Mouse (Mus musculus) erythroblast, embryonic 14.5 days (primary cell): Measurements from ENCODE around the gene Pjvk. TPM values are rescaled to one million over a fixed set of nuclear protein-coding genes. Genes with fewer than 3 reads are reported as not detected.

Experiments
- H3K27me3 ChIP-seq: 2 replicates; pipeline ENCODE4 v1.6.1; 2012; ENCODE audit warnings: inconsistent platforms; ENCODE audit not compliant: control insufficient read depth
- H3K36me3 ChIP-seq: 2 replicates; pipeline ENCODE4 v1.6.1; 2012; ENCODE audit warnings: mild to moderate bottlenecking, inconsistent platforms; ENCODE audit not compliant: control insufficient read depth
- H3K4me1 ChIP-seq: 2 replicates; pipeline ENCODE4 v1.6.1; 2012; ENCODE audit warnings: inconsistent platforms; ENCODE audit not compliant: control insufficient read depth
- H3K4me3 ChIP-seq: replicated peaks from 2 replicates; pipeline ENCODE3; 2012; ENCODE audit warnings: moderate library complexity, mild to moderate bottlenecking, inconsistent platforms
- H3K9me3 ChIP-seq: 2 replicates; pipeline ENCODE4 v1.6.1; 2012; ENCODE audit warnings: low read length, inconsistent platforms, mixed read lengths; ENCODE audit not compliant: control insufficient read depth
- GATA1 ChIP-seq: IDR thresholded peaks from 2 replicates; pipeline ENCODE4 v1.6.1; 2012; ENCODE audit warnings: low read length, inconsistent platforms, mixed read lengths
- TAL1 ChIP-seq: IDR thresholded peaks from 3 replicates; pipeline ENCODE4 v1.6.1; 2012; ENCODE audit warnings: low read length, inconsistent platforms, mixed read lengths
- polyA plus RNA-seq: library from polyadenylated mRNA; stranded (reverse); fragments of >175 nt; gene quantifications from 2 replicates; pipeline ENCODE4 v1.2.3, GENCODE M21; 2012

The Pjvk gene
- polyA plus RNA-seq, 1 experiment: not detected

DNA sequence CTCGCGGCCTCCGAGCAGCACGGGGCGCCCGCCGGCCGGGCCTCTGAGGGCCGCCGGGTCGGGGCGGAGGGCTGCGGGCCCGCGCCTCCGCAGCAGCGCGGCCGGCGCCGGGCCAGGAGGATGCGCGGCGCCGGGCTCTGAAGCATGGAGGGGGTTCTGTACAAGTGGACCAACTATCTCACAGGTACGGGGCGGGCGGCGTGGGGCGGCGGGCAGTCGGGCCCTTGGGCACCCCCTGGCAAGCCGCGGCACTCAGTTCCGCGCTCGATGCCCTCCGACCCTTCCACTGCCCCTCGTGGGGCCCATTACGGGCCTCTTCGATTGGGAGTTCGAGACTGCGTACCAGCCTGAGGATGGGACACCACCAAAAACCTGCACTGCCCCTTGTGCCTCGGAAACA lies 27.2 kb downstream of the Pjvk start:
- no peaks in the 10 kb centered on the region for H3K27me3 ChIP-seq
- peaks cover 50% of the 10 kb centered on the region for H3K4me1 ChIP-seq
- no peak for TF ChIP-seq TAL1
- no peak for TF ChIP-seq GATA1
- no peaks in the 10 kb centered on the region for H3K9me3 ChIP-seq
- peak overlapping the region; percentile 82 for H3K4me3 ChIP-seq
- H3K36me3 ChIP-seq: peaks cover 5% of the 10 kb centered on the region

DNA sequence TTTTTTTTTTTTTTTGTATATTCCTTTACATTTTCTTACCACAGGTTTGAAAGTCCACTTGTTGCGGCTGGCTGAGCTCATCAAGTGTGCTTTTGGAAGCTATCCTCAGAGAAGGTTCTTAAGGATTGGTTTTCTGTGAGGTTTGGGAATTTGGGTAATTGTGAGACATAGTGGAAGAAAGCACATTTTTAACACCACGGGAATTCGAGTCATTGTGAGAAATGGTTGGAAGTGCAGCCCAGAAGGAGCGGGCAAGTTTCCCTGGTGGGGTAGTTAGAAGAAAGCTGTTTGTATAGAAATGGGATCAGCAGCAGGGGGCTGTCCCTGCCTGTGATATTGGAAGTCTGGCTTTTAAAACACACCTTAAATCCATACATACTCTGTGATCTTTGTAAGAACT lies 27.7 kb downstream of the Pjvk start:
- TF ChIP-seq GATA1 (no peak), TAL1 (no peak)
- H3K36me3 ChIP-seq: peaks cover 8% of the 10 kb centered on the region
- peaks cover 50% of the 10 kb centered on the region for H3K4me1 ChIP-seq
- no peaks in the 10 kb centered on the region for H3K9me3 ChIP-seq
- no peaks in the 10 kb centered on the region for H3K27me3 ChIP-seq
- H3K4me3 ChIP-seq: peak overlapping the region; percentile 82

DNA sequence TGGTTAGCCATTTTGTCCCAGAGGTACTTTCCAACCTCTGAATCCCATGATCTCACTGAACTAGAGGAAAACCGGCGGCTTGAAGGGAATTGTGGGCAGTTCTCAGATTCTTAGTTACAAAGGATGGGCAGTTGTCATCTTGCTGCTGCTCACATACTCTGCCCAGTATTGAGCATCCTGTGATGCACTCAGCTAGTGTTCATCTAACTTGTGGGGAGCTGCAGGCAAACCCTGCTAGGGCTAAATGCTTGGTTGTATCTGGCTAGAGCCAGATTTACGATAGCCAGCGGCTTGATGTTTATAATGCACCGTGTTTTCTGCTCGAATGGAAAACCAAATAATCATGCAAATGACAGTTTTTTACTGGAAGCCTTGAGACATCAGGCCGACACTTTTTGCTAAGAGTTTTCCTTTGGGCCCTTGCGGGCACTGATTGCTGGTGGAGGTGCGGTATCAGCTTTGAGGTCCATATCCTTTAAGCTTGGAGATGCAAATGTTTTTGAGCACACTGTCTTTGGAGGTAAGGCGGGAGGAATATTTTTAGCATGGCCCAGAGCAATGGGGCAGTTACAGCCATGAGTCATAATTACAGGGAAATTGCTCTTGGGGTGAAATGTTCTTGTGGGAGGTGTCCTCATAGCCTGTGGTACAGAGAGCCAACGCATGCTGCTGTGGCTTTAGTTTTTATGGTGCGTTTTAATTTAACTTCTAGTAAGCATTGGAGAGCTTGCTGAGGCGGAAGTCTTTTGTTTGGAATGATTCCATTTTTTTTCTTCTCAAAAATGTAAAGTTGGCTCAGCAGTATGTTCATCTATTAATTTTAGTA lies 28.3 kb downstream of the Pjvk start:
- Histone ChIP-seq H3K27me3 (no peaks in the 10 kb centered on the region), H3K36me3 (peaks cover 9% of the 10 kb centered on the region), H3K9me3 (no peaks in the 10 kb centered on the region), H3K4me3 (peak overlapping the region; percentile 82), H3K4me1 (peaks cover 49% of the 10 kb centered on the region)
- TF ChIP-seq GATA1 (no peak), TAL1 (no peak)

GRCm38 (mm10) chr2:76682301-76682700 lies 34.0 kb downstream of the Pjvk start:
- Histone ChIP-seq H3K9me3 (no peaks in the 10 kb centered on the region), H3K4me1 (no peaks in the 10 kb centered on the region), H3K36me3 (peaks cover 49% of the 10 kb centered on the region), H3K4me3 (no peak overlapping the region), H3K27me3 (no peaks in the 10 kb centered on the region)
- TF ChIP-seq GATA1: no peak
- no peak for TF ChIP-seq TAL1

- H3K4me1 ChIP-seq: peaks cover 7% of the 10 kb centered on the region
- no peak overlapping the region for H3K4me3 ChIP-seq
- H3K27me3 ChIP-seq: no peaks in the 10 kb centered on the region
- peaks cover 63% of the 10 kb centered on the region for H3K36me3 ChIP-seq
- H3K9me3 ChIP-seq: no peaks in the 10 kb centered on the region
- TF ChIP-seq GATA1 (no peak), TAL1 (no peak)
Measured at GRCm38 (mm10) chr2:76686986-76687385, 38.7 kb downstream of the Pjvk start.

DNA sequence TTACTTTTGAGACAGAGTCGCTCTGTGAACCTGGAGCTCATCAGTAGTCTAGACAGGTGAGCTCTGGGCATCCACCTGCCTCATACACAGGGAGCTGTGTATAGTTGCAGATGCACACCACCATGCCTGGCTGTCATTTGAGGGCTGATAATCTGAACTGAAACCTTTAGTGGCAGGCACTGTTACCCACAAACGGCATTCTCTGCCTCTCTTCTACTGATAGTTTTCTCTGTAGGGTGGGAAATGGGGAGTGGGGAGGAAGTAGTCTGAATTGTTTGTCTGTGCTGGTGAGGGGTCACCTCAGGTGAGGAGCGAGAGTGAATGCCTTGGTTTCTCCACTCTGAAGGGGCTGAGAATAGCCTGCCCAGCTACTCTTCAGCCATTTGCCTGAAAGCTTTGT lies 39.3 kb downstream of the Pjvk start:
- H3K4me3 ChIP-seq: no peak overlapping the region
- H3K27me3 ChIP-seq: no peaks in the 10 kb centered on the region
- no peak for TF ChIP-seq TAL1
- TF ChIP-seq GATA1: no peak
- peaks cover 7% of the 10 kb centered on the region for H3K4me1 ChIP-seq
- peaks cover 62% of the 10 kb centered on the region for H3K36me3 ChIP-seq
- no peaks in the 10 kb centered on the region for H3K9me3 ChIP-seq

DNA sequence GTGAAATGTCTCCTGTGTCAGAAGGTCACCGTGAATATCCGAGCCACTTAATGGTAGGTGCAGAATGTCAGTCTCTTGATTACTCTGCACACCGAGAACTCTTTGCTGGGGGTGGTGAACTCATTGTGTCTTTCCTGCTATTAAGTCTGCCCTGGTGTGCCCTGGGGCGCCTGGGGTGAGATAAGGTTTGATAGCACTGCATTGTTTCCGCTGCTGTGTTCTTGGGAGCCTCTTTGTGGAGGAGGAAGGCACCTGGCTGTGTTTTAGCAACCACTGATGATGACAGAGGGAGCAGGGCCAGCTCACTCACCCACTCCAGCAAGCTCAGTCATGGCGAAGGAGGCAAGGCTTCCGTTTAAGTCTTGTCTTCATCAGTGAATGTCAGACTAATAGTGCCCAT lies 39.9 kb downstream of the Pjvk start:
- no peaks in the 10 kb centered on the region for H3K9me3 ChIP-seq
- H3K4me1 ChIP-seq: peaks cover 7% of the 10 kb centered on the region
- H3K27me3 ChIP-seq: no peaks in the 10 kb centered on the region
- peaks cover 62% of the 10 kb centered on the region for H3K36me3 ChIP-seq
- TF ChIP-seq TAL1: no peak
- TF ChIP-seq GATA1: no peak
- no peak overlapping the region for H3K4me3 ChIP-seq

GRCm38 (mm10) chr2:76690436-76691204 lies 42.3 kb downstream of the Pjvk start:
- Histone ChIP-seq H3K4me1 (peaks cover 7% of the 10 kb centered on the region), H3K9me3 (no peaks in the 10 kb centered on the region), H3K4me3 (no peak overlapping the region), H3K27me3 (no peaks in the 10 kb centered on the region), H3K36me3 (peaks cover 69% of the 10 kb centered on the region)
- no peak for TF ChIP-seq GATA1
- no peak for TF ChIP-seq TAL1

DNA sequence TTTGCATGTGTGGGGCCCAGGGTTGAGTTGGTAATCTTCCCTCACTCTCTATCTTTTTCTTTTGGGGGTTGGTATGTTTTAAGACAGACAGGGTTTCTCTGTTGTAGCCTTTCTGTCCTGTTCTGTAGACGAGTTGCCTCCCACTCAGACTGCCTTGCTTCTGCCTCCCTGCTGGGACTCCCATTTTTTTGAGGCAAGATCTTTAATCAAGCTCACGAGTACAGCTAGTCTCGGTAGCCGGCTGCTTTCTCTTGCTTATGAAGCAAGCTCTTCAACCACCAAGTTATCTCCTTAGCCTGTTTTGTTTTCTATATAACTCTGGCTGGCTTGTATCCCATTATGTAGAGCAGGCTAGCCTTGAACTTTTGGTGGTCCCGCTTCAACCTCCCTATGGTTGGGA lies 45.5 kb downstream of the Pjvk start:
- no peaks in the 10 kb centered on the region for H3K9me3 ChIP-seq
- no peak overlapping the region for H3K4me3 ChIP-seq
- H3K4me1 ChIP-seq: no peaks in the 10 kb centered on the region
- no peaks in the 10 kb centered on the region for H3K27me3 ChIP-seq
- peaks cover 43% of the 10 kb centered on the region for H3K36me3 ChIP-seq
- TF ChIP-seq TAL1: no peak
- no peak for TF ChIP-seq GATA1
